In the genomic region with DNA sequence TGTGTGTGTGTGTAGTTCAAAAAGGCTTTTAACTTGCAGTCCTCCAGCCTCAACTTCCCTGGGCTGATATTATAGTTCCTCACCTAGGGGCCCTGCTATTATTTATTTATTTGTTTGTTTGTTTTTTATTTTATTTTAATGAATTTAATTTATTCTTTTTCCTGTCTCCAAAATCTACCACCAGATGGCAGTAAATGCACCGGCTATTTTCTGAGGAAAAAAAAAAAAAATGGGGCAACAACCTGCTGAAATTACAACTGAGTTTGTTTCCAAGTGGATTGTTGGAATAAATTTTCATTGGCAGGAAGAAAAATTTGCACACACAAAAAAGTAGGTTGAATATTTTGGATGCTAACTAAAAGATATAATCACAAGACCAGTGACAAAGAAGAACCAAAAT, we compare ENCODE assay signal across 16 mouse cellular contexts.
DNase-seq lines count a peak whose midpoint lies in the region; ATAC-seq and TF ChIP-seq lines count a peak whose summit lies in the region.
"Had no signal": no experiment of that assay in that cellular context is flagged by ENCODE, and none has a peak within 500 bp of the region (broad histone marks: within the 10 kb centered on the region; RNA-seq: fewer than 3 reads in every experiment).

No protein-coding gene starts in this region.

- no peak overlapping the region for H3K4me3 ChIP-seq in hindbrain, embryonic 14.5 days (replicated peaks; ENCODE audit: low read length)
- H3K4me3 ChIP-seq in hindbrain, embryonic 16.5 days (ENCODE audit: low read length): no peak overlapping the region
- H3K4me3 ChIP-seq in midbrain, embryonic 14.5 days (replicated peaks; ENCODE audit: low read depth, low read length): no peak overlapping the region
- no peak overlapping the region for H3K4me3 ChIP-seq in midbrain, embryonic 10.5 days
- H3K4me3 ChIP-seq: heart, embryonic 12.5 days; midbrain, embryonic 13.5 days; neural tube, embryonic 13.5 days; stomach, embryonic 15.5 days had no signal

- H3K36me3 ChIP-seq in hindbrain, embryonic 14.5 days (replicated peaks; ENCODE audit: control insufficient read depth, insufficient read depth): no peaks in the 10 kb centered on the region
- H3K36me3 ChIP-seq in hindbrain, embryonic 16.5 days (ENCODE audit: control insufficient read depth, insufficient read depth, low read length): no peaks in the 10 kb centered on the region
- H3K36me3 ChIP-seq in midbrain, embryonic 14.5 days (ENCODE audit: control insufficient read depth, insufficient read depth, low read length): no peaks in the 10 kb centered on the region
- no peaks in the 10 kb centered on the region for H3K36me3 ChIP-seq in midbrain, embryonic 10.5 days
- H3K36me3 ChIP-seq: heart, embryonic 12.5 days; midbrain, embryonic 13.5 days; neural tube, embryonic 13.5 days; stomach, embryonic 15.5 days had no signal

- peak; percentile 51 for TF ChIP-seq CTCF in Patski (IDR thresholded peaks at IDR 0.05)

- POLR2A ChIA-PET in Patski (lab: Charles Lee): no interaction called here

- no peak overlapping the region for H3K4me2 ChIP-seq in hindbrain, embryonic 14.5 days (replicated peaks)
- H3K4me2 ChIP-seq in hindbrain, embryonic 16.5 days (ENCODE audit: low read length): no peak overlapping the region
- H3K4me2 ChIP-seq in midbrain, embryonic 14.5 days (ENCODE audit: low read length): no peak overlapping the region
- H3K4me2 ChIP-seq: heart, embryonic 12.5 days; midbrain, embryonic 13.5 days; neural tube, embryonic 13.5 days; stomach, embryonic 15.5 days had no signal

- no peaks in the 10 kb centered on the region for H3K9me3 ChIP-seq in hindbrain, embryonic 14.5 days (ENCODE audit: control insufficient read depth, low read length)
- no peaks in the 10 kb centered on the region for H3K9me3 ChIP-seq in hindbrain, embryonic 16.5 days (ENCODE audit: control insufficient read depth, low read length)
- H3K9me3 ChIP-seq in midbrain, embryonic 14.5 days (ENCODE audit: control insufficient read depth, low read length): no peaks in the 10 kb centered on the region
- H3K9me3 ChIP-seq in midbrain, embryonic 10.5 days (replicated peaks): no peaks in the 10 kb centered on the region
- H3K9me3 ChIP-seq: heart, embryonic 12.5 days; midbrain, embryonic 13.5 days; neural tube, embryonic 13.5 days; stomach, embryonic 15.5 days had no signal

- no peaks in the 10 kb centered on the region for H3K4me1 ChIP-seq in hindbrain, embryonic 14.5 days (replicated peaks; ENCODE audit: control insufficient read depth, insufficient read depth, low read length)
- no peaks in the 10 kb centered on the region for H3K4me1 ChIP-seq in hindbrain, embryonic 16.5 days (ENCODE audit: control insufficient read depth, insufficient read depth, low read depth, low read length)
- no peaks in the 10 kb centered on the region for H3K4me1 ChIP-seq in midbrain, embryonic 14.5 days (ENCODE audit: control insufficient read depth, insufficient read depth, low read length)
- H3K4me1 ChIP-seq in midbrain, embryonic 10.5 days: no peaks in the 10 kb centered on the region; the same call in 1 of the 2 replicates
- H3K4me1 ChIP-seq: heart, embryonic 12.5 days; midbrain, embryonic 13.5 days; neural tube, embryonic 13.5 days; stomach, embryonic 15.5 days had no signal

- CTCF ChIA-PET in Patski (lab: Charles Lee): no interaction called here

- in situ Hi-C loops in Patski (cut with MboI; ENCODE audit: low pct_unique_long_range_greater_than_20kb): loop anchor here (10.0 to 25.0 kb wide), 2 partner anchors 599 to 981 kb away; no protein-coding TSS in a partner anchor

- no peak for ATAC-seq in hindbrain, embryonic 14.5 days (ENCODE audit: low FRiP score)
- ATAC-seq in hindbrain, embryonic 16.5 days: no peak
- ATAC-seq in midbrain, embryonic 14.5 days (ENCODE audit: low FRiP score, low TSS enrichment): no peak
- no peak for ATAC-seq in Patski

- 50% methylated on average over 1 of the region's 1 CpGs for WGBS in hindbrain, embryonic 14.5 days
- 46% methylated on average over 1 of the region's 1 CpGs for WGBS in hindbrain, embryonic 16.5 days
- WGBS in midbrain, embryonic 14.5 days: 53% methylated on average over 1 of the region's 1 CpGs
- 54% methylated on average over 1 of the region's 1 CpGs for WGBS in midbrain, embryonic 10.5 days

- H3K27ac ChIP-seq in hindbrain, embryonic 14.5 days: no peak overlapping the region
- no peak overlapping the region for H3K27ac ChIP-seq in hindbrain, embryonic 16.5 days (ENCODE audit: low read depth, low read length)
- H3K27ac ChIP-seq in midbrain, embryonic 14.5 days (replicated peaks; ENCODE audit: low read depth, low read length): no peak overlapping the region
- H3K27ac ChIP-seq in midbrain, embryonic 10.5 days (replicated peaks): no peak overlapping the region
- H3K27ac ChIP-seq: midbrain, embryonic 13.5 days; neural tube, embryonic 13.5 days; stomach, embryonic 15.5 days had no signal

- no peaks in the 10 kb centered on the region for H3K27me3 ChIP-seq in hindbrain, embryonic 14.5 days (ENCODE audit: control insufficient read depth, insufficient read depth, low read length)
- no peaks in the 10 kb centered on the region for H3K27me3 ChIP-seq in hindbrain, embryonic 16.5 days (replicated peaks; ENCODE audit: control insufficient read depth, insufficient read depth, low read length)
- H3K27me3 ChIP-seq in midbrain, embryonic 14.5 days (ENCODE audit: control insufficient read depth, insufficient read depth, low read length): no peaks in the 10 kb centered on the region
- no peaks in the 10 kb centered on the region for H3K27me3 ChIP-seq in midbrain, embryonic 10.5 days (ENCODE audit: low read depth, poor library complexity, severe bottlenecking)
- H3K27me3 ChIP-seq in Patski: peaks cover 3% of the 10 kb centered on the region
- H3K27me3 ChIP-seq: heart, embryonic 12.5 days; midbrain, embryonic 13.5 days; neural tube, embryonic 13.5 days; stomach, embryonic 15.5 days had no signal

- peak; percentile 57 for DNase-seq in hindbrain, embryonic 14.5 days (ENCODE audit: low spot score)
- DNase-seq in midbrain, embryonic 14.5 days: peak; percentile 50
- no peak for DNase-seq in midbrain, embryonic 10.5 days (ENCODE audit: low spot score)
- no peak for DNase-seq in Patski (ENCODE audit: low read depth, low spot score)
- DNase-seq in telencephalon, adult 2 months (ENCODE audit: low read depth, low spot score): peak; percentile 11
- DNase-seq in thymus, postnatal 14 days: no peak
- DNase-seq: cerebellum, adult 11-12 months; gastrocnemius, postnatal 10 days; kidney, adult 2 months; liver; thymus, postnatal 36 days had no signal

- H3K9ac ChIP-seq in hindbrain, embryonic 14.5 days: no peak overlapping the region
- H3K9ac ChIP-seq in hindbrain, embryonic 16.5 days (ENCODE audit: low read depth, low read length): no peak overlapping the region
- H3K9ac ChIP-seq in midbrain, embryonic 14.5 days (replicated peaks; ENCODE audit: low read length): no peak overlapping the region
- H3K9ac ChIP-seq: heart, embryonic 12.5 days; midbrain, embryonic 13.5 days; neural tube, embryonic 13.5 days; stomach, embryonic 15.5 days had no signal

Comparison
In these comparisons a context has a peak if more than half of its experiments do, and no peak if none do; other contexts are left out.
1. DNase-seq: peak in hindbrain, embryonic 14.5 days (single experiment), midbrain, embryonic 14.5 days (single experiment) and telencephalon, adult 2 months (single experiment); none in midbrain, embryonic 10.5 days (single experiment), Patski (single experiment) and thymus, postnatal 14 days (single experiment).